Mouse (Mus musculus) cerebellum, postnatal 25 days (tissue): ENCODE measurements at regions not wholly inside any gene's neighbourhood (a gene's known extent, or its start where the extent isn't known, plus 50 kb on each side); places are given as distances from the start of the nearest gene placed in this dataset.

Experiments used
- DNase-seq, 2 experiments: peaks; one replicate each; pipeline ENCODE4 v3.0.0; 2021; ENCODE audit warnings: mixed read lengths in 2 of 2

GRCm38 (mm10) chr4:131100093-131100795, 156.1 kb downstream of the Matn1 start:
- DNase-seq: peak in 1 of 2 experiments; percentile 32

- peak in 1 of 2 experiments; percentile 34 for DNase-seq
Measured at GRCm38 (mm10) chr4:131100796-131101156, 156.6 kb downstream of the Matn1 start.

GRCm38 (mm10) chr4:131102163-131102562, 158.0 kb downstream of the Matn1 start:
- DNase-seq: peak in 1 of 2 experiments; percentile 46

- DNase-seq: peak; percentile 58 to 65
Measured at GRCm38 (mm10) chr4:131107127-131107857, 163.1 kb downstream of the Matn1 start.

GRCm38 (mm10) chr4:131112536-131112935, 168.4 kb downstream of the Matn1 start:
- no peak for DNase-seq

GRCm38 (mm10) chr4:131113727-131114303, 169.6 kb downstream of the Matn1 start:
- DNase-seq: no peak

GRCm38 (mm10) chr4:131115247-131115646, 171.1 kb downstream of the Matn1 start:
- DNase-seq: no peak

GRCm38 (mm10) chr4:131118586-131118985, 174.4 kb downstream of the Matn1 start:
- peak in 1 of 2 experiments; percentile 35 for DNase-seq

- DNase-seq: peak; percentile 69 to 77
Measured at GRCm38 (mm10) chr4:131119621-131120020, 175.4 kb downstream of the Matn1 start.

GRCm38 (mm10) chr4:131120680-131121079, 176.5 kb downstream of the Matn1 start:
- peak; percentile 93 to 95 for DNase-seq

GRCm38 (mm10) chr4:131125975-131126374, 181.8 kb downstream of the Matn1 start:
- DNase-seq: no peak

- DNase-seq: no peak
Measured at GRCm38 (mm10) chr4:131126901-131127300, 182.7 kb downstream of the Matn1 start.

GRCm38 (mm10) chr4:131128646-131129045, 184.5 kb downstream of the Matn1 start:
- no peak for DNase-seq

- no peak for DNase-seq
Measured at GRCm38 (mm10) chr4:131132201-131132600, 188.0 kb downstream of the Matn1 start.

- DNase-seq: no peak
Measured at GRCm38 (mm10) chr4:131132781-131133180, 188.6 kb downstream of the Matn1 start.

GRCm38 (mm10) chr4:131135841-131136240, 191.7 kb downstream of the Matn1 start:
- no peak for DNase-seq

- no peak for DNase-seq
Measured at GRCm38 (mm10) chr4:131138891-131139290, 194.7 kb downstream of the Matn1 start.

- DNase-seq: no peak
Measured at GRCm38 (mm10) chr4:131141890-131142465, 197.8 kb downstream of the Matn1 start.

GRCm38 (mm10) chr4:131145507-131145906, 201.3 kb downstream of the Matn1 start:
- DNase-seq: no peak

GRCm38 (mm10) chr4:131148042-131148747, 204.0 kb downstream of the Matn1 start:
- peak; percentile 56 to 65 for DNase-seq

GRCm38 (mm10) chr4:131149466-131149865, 205.3 kb downstream of the Matn1 start:
- DNase-seq: peak in 1 of 2 experiments; percentile 37

GRCm38 (mm10) chr4:131159712-131160111, 215.5 kb downstream of the Matn1 start:
- DNase-seq: peak; percentile 72 to 73

GRCm38 (mm10) chr4:131160135-131160534, 215.9 kb downstream of the Matn1 start:
- peak; percentile 46 to 52 for DNase-seq
